Mouse (Mus musculus) MEL (cell line): ENCODE data around the gene Psg18. TPM values are rescaled to one million over a fixed set of nuclear protein-coding genes. Genes with fewer than 3 reads are reported as not detected.
"Not testable (repeated sequence)": the region's sequence is repeated elsewhere in the genome, so short reads cannot be mapped to it uniquely, and the experiment has no call there.

Source experiments
- DNase-seq: peaks from one replicate; pipeline ENCODE4 v3.0.0; 2011; ENCODE audit warnings: low read depth, low spot score
- H3K27ac ChIP-seq: 2 replicates; pipeline ENCODE4 v1.5.1; 2012; ENCODE audit warnings: low read depth, mild to moderate bottlenecking, control low read depth, low read length, moderate library complexity; ENCODE audit not compliant: control insufficient read depth
- H3K27me3 ChIP-seq, 2 experiments: fragments of 150-350 bp in 1 of 2; sonication (generic) in 1 of 2; 2 replicates each; pipeline ENCODE4 v1.6.1; 2012; ENCODE audit warnings: low read length in 2 of 2, mild to moderate bottlenecking in 2 of 2, improper control_type of control experiment in 1 of 2, moderate library complexity in 1 of 2; ENCODE audit not compliant: insufficient read depth in 2 of 2, control insufficient read depth in 1 of 2
- H3K36me3 ChIP-seq, 2 experiments: 2 replicates each; pipeline ENCODE4 v1.6.1; 2012 to 2014; ENCODE audit warnings: low read length in 2 of 2, improper control_type of control experiment in 1 of 2, inconsistent platforms in 1 of 2, mild to moderate bottlenecking in 1 of 2; ENCODE audit not compliant: insufficient read depth in 2 of 2, control insufficient read depth in 1 of 2
- H3K4me1 ChIP-seq, 2 experiments: fragments of 150-350 bp in 1 of 2; sonication (generic) in 1 of 2; 2 replicates each; pipeline ENCODE4 v1.6.1; 2012; ENCODE audit warnings: low read length in 2 of 2, improper control_type of control experiment in 1 of 2, mild to moderate bottlenecking in 1 of 2; ENCODE audit not compliant: insufficient read depth in 2 of 2, control insufficient read depth in 1 of 2
- H3K4me3 ChIP-seq, 2 experiments: fragments of 150-350 bp in 1 of 2; sonication (generic) in 1 of 2; 2 replicates each; pipeline ENCODE4 v1.5.1; 2012; ENCODE audit warnings: low read depth in 2 of 2, low read length in 2 of 2, mild to moderate bottlenecking in 2 of 2, moderate library complexity in 2 of 2, control low read depth in 1 of 2, improper control_type of control experiment in 1 of 2; ENCODE audit not compliant: control insufficient read depth in 1 of 2, insufficient read depth in 1 of 2
- H3K79me2 ChIP-seq: 2 replicates; pipeline ENCODE4 v1.6.1; 2012; ENCODE audit warnings: mild to moderate bottlenecking, low read length, moderate library complexity; ENCODE audit not compliant: control insufficient read depth, poor library complexity, insufficient read depth
- H3K9ac ChIP-seq: 2 replicates; pipeline ENCODE4 v1.6.1; 2012; ENCODE audit warnings: low read depth, mild to moderate bottlenecking, control low read depth, low read length, moderate library complexity; ENCODE audit not compliant: control insufficient read depth, poor library complexity, severe bottlenecking
- H3K9me3 ChIP-seq: fragments of 150-350 bp; sonication (generic); replicated peaks from 2 replicates; pipeline ENCODE4 v1.6.1; 2012; ENCODE audit warnings: mild to moderate bottlenecking, low read length, improper control_type of control experiment, moderate library complexity; ENCODE audit not compliant: insufficient read depth
- ETS1 ChIP-seq: IDR thresholded peaks from 2 replicates; pipeline ENCODE4 v1.6.1; 2012; ENCODE audit warnings: low read depth, mild to moderate bottlenecking, inconsistent platforms, low read length, improper control_type of control experiment, moderate library complexity
- MAX ChIP-seq: IDR thresholded peaks from 2 replicates; pipeline ENCODE4 v1.6.1; 2011; ENCODE audit warnings: low read length, improper control_type of control experiment
- SIN3A ChIP-seq: IDR thresholded peaks from 2 replicates; pipeline ENCODE4 v1.6.1; 2012; ENCODE audit warnings: low read length, improper control_type of control experiment, inconsistent platforms
- UBTF ChIP-seq: IDR thresholded peaks from 2 replicates; pipeline ENCODE4 v1.6.1; 2012; ENCODE audit warnings: low read depth, mild to moderate bottlenecking, inconsistent platforms, low read length, improper control_type of control experiment, moderate library complexity, borderline replicate concordance; ENCODE audit not compliant: insufficient read depth
- USF1 ChIP-seq: IDR thresholded peaks from 2 replicates; pipeline ENCODE4 v1.6.1; 2014; ENCODE audit warnings: low read depth, mild to moderate bottlenecking, inconsistent platforms, low read length, improper control_type of control experiment, moderate library complexity
- USF2 ChIP-seq, 2 experiments: IDR thresholded peaks; 2 replicates each; pipeline ENCODE4 v1.6.1; 2011 to 2012; ENCODE audit warnings: improper control_type of control experiment in 2 of 2, low read length in 2 of 2, borderline replicate concordance in 1 of 2, inconsistent platforms in 1 of 2, low read depth in 1 of 2, mild to moderate bottlenecking in 1 of 2; ENCODE audit not compliant: insufficient read depth in 1 of 2
- polyA plus RNA-seq, 2 experiments: library from polyadenylated mRNA; stranded (reverse) in 1 of 2; unstranded in 1 of 2; fragments of >175 nt in 1 of 2; fragments of >200 nt in 1 of 2; gene quantifications; 2 replicates each; pipeline versions ENCODE4 v1.2.1 to v1.2.4; 2012; ENCODE audit warnings: low replicate concordance in 2 of 2, low read depth in 1 of 2; ENCODE audit not compliant: insufficient read length in 2 of 2, insufficient read depth in 1 of 2, missing spikeins in 1 of 2
- total RNA-seq: library from RNA; depleted of rRNA; stranded (reverse); fragments of 300-350 nt; gene quantifications from 2 replicates; pipeline ENCODE4 v1.2.3, GENCODE M21; 2012; rRNA removed

Gene Psg18
- total and polyA plus RNA-seq, 3 experiments: not detected

DNA sequence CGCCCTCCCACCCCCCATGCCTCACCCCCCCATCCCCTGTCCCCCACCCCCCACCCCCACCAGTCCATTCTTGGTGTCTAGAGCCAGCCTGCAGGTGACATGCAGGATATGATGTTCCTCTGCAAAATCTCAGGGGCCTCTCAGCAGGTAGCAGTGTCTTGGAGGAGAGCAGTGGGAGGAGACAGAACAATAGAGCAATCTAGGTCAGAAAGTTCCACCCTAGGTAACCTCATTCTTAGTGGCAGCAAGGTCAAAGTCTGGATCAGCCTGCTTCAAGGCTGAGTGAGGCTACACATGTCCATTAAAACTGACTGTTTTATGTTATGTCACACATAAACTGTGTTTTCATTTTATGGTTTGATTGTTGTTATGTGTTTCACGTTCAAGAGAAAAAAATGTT is 23.5 kb upstream of the Psg18 start:
- Histone ChIP-seq H3K4me1 (no peaks in the 10 kb centered on the region), H3K27me3 (no peaks in the 10 kb centered on the region), H3K36me3 (no peaks in the 10 kb centered on the region), H3K79me2 (no peaks in the 10 kb centered on the region), H3K27ac (no peak overlapping the region), H3K9ac (no peak overlapping the region)
- TF ChIP-seq UBTF (no peak), ETS1 (no peak), USF2 (IDR thresholded peaks at IDR 0.05; ENCODE audit: borderline replicate concordance in 1 of 2, insufficient read depth in 1 of 2, low read depth in 1 of 2, low read length in 2 of 2) (no peak), SIN3A (no peak), USF1 (no peak), MAX (no peak)
- TF ChIP-seq, all 39 proteins: peak for 0
- DNase-seq: no peak
- no peak overlapping the region for H3K4me3 ChIP-seq
- no peaks in the 10 kb centered on the region for H3K9me3 ChIP-seq

DNA sequence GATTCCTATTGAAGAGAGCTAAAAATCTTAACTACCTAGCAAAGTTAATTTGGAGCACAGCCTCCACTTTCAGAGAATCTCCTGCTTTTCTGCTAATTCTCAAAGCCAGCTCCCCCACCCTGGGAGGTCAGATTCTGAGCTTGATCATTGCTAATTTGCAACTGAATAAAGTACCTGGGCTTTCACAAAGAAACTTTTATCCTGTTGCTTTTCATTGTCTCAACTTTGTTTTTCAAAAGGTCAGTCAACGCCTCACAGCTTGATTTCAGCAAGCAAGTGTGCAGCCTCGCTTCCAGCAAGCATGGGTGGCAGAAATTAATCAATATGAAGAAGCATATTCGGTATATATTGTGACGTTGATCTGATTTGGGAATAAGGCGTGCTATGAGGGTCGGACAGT is 19.4 kb downstream of the Psg18 start:
- H3K27ac ChIP-seq, H3K9ac ChIP-seq, H3K4me1 ChIP-seq, H3K9me3 ChIP-seq, H3K79me2 ChIP-seq, H3K36me3 ChIP-seq, DNase-seq, H3K4me3 ChIP-seq, H3K27me3 ChIP-seq: not testable (repeated sequence)

Other genes with a start within 250 kb of the Psg18 start
- gene Igfl3, start 178.5 kb downstream of the Psg18 start, total RNA-seq: not detected in 2 replicates
- not detected for gene Igfl3, start 178.5 kb downstream of the Psg18 start, polyA plus RNA-seq
- not detected in 2 replicates for gene Mill1, start 109.7 kb downstream of the Psg18 start, total RNA-seq
- gene Mill1, start 109.7 kb downstream of the Psg18 start, polyA plus RNA-seq: not detected
- not detected in 2 replicates for gene Psg28, start 77.0 kb upstream of the Psg18 start, total RNA-seq
- not detected for gene Psg28, start 77.0 kb upstream of the Psg18 start, polyA plus RNA-seq
- not detected in 2 replicates for gene Psg26, start 129.2 kb upstream of the Psg18 start, total RNA-seq
- gene Psg26, start 129.2 kb upstream of the Psg18 start, polyA plus RNA-seq: not detected
- not detected in 2 replicates for gene Psg25, start 177.3 kb upstream of the Psg18 start, total RNA-seq
- gene Psg25, start 177.3 kb upstream of the Psg18 start, polyA plus RNA-seq: not detected
- not detected in 2 replicates for gene Psg27, start 212.3 kb upstream of the Psg18 start, total RNA-seq
- not detected for gene Psg27, start 212.3 kb upstream of the Psg18 start, polyA plus RNA-seq